Mouse (Mus musculus) macrophage (primary cell): ENCODE results near the gene Col25a1. TPM values are rescaled to one million over a fixed set of nuclear protein-coding genes. Genes with fewer than 3 reads are reported as not detected.

ENCODE experiments used
- polyA plus RNA-seq: library from polyadenylated mRNA; stranded (reverse); fragments of 250-400 nt; gene quantifications from 3 replicates; pipeline ENCODE4 v1.2.4, GENCODE M21; 2018; ENCODE audit warnings: inconsistent platforms

Gene Col25a1
- polyA plus RNA-seq, 1 experiment from 2014 or later = not detected

Other genes with a start within 250 kb of the Col25a1 start
- gene Casp6, start 230.1 kb upstream of the Col25a1 start, polyA plus RNA-seq = 16.3 to 27.9 TPM (median 24.4 TPM) in 3 replicates
- 27.0 to 32.9 TPM (median 32.2 TPM) in 3 replicates for gene Mcub, start 161.3 kb upstream of the Col25a1 start, polyA plus RNA-seq
- gene Sec24b, start 69.9 kb upstream of the Col25a1 start, polyA plus RNA-seq = 44.0 to 66.4 TPM (median 44.6 TPM) in 3 replicates